Mouse (Mus musculus) stomach, postnatal 0 days (tissue): ENCODE data around the gene B230118H07Rik.

Source experiments
- CTCF ChIP-seq: IDR thresholded peaks from 2 replicates; pipeline ENCODE4 v1.5.1; 2016; ENCODE audit warnings: antibody characterized with exemption, low read depth, mild to moderate bottlenecking, moderate library complexity
- EP300 ChIP-seq: optimal IDR thresholded peaks from 2 replicates; pipeline ENCODE3; 2016; ENCODE audit warnings: antibody characterized with exemption

DNA sequence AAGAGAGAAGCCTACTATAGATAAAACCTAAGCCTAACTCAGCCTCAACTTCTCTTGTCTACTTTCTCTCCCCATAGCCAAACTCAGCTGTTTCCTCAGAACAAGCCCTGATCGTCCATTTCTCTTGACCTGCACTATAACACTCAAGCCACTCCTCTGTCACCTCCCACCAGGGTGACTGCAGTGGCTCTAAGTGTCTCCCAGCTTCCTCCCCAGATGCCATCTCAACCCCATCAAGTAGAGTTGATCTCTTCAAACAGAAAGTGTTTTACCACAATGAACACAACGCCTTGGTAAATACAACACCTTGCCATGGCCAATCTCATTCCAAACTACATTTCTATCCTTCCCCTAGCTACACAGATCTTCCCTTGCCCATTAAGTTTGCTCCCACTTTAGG, 99.2 kb downstream of the B230118H07Rik start:
- no peak for TF ChIP-seq CTCF
- TF ChIP-seq EP300: no peak
